Mouse (Mus musculus): Measurements from ENCODE around the gene Ddx28.

The Ddx28 gene

DNA sequence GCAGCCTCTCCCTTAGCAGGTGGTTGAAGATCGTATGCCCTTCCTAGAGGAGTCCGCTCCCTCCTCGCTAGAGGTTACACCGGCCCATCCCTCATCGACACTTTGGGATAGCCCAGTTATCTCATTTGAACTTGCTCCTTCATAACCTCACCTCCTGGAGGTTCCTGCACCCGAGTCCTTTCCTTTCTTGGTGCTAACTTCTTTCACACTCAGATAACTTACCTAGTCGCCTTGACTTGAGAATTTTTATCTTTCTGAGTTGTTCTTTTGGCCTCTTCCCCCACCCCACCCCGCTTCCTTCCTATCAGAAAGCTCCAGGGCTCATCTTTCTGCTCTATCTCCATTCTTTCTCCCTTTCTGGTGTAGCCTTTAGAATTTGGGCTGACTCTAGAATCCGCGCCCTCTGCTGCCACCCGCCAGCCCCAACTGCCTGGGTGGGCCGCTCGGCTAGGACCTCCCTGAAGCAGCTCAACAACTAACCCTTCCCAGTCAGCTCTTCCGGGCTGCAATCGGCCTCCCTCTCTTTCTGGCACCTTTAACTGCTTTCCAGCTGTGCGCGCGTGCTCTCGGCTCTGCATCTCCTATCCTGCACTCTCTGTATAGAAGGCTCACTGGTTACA lies 44.9 kb downstream of the Ddx28 start:
- no peak for DNase-seq (ENCODE audit: low read depth, low spot score)

DNA sequence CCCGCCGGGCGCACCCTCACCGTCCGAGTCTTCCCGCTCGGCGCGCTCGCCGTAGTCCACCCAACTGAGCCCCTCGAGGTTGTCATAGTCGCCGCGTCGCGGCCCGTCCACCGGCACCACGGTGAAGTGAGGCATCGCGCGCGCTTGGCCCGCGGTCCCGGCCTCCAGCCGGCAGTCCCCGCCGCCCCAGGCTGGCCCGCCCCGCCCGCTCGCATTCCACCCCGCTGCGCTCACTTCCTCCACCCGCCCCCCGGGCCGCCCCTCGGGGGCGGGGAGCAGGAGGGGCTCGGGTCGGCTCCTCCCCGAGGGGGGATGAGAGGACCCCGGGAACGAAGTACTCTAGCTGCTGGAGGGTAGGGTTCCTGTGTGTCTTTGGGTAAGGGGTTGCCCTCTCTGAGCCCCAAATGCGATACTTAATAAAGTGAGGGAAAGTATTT lies 45.8 kb downstream of the Ddx28 start, which contains the start of gene Slc12a4:
Slc12a4 (minus strand) TSS at position 193 of the 437 bp plus-strand sequence.
- DNase-seq (ENCODE audit: low read depth, low spot score) = no peak

DNA sequence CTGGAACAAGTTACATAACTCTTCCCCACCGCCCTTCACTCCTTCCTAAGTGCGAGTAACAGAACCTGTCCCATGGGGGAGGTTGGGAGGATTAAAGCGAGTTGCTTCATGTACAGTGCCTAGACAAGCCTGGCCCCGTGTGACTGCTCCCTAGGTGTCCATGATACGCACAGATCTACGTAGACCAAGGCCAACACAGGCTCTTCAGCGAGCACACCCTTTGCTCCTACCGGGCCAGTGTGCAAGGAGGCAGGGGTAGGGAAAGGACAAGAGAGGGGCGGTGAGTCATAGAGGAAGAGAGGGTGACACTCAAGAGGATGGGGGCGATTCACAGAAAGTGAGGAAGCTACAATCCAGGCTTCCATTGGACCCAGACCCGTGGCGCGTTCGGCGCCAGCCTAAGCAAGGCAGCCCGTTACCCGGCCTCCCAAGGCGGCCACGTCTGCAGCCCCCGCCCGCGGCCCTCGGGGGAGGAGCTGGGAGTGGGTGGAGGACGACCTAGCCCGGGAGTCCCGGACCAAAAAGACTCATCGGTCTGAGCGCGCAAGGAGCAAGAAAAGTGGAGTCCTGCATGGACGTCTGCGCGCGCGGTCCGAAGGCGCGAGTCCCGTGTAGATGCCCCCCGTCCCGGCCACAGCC lies 46.3 kb downstream of the Ddx28 start:
- peak; percentile 56 for DNase-seq (ENCODE audit: low read depth, low spot score)

DNA sequence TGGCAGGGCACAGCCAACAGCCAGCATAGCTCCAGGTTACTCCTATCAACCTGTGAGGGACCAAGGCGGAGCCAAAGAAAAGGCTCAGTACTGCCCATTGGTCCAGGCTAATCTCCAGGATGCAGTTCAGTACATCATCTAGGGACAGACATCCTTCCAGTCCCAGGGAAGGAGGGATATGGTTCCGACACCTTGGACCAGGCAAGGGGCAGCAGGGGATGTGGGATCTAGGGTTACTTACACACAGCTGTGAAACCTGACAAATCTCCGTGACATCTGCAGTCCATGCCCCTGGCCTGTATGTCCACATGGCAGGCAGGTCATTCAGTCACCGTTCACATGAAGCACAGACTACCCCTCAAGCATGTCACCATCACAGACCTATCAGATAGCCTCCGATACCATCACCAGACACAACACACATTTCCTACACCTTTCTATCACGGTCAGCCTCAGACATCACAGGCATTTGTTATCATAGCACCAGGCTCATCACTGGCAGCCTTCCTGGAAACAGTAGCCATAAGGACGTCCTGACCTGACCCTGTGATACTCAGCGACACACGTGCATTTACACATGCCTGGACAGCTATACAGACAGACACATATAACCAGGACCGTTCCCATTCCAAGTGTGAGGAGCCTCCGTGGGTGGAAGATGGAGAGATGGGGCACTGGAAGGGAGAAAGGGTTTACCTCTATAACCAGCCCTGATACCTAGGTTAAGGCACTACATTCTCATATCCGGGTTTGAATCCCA lies 47.0 kb downstream of the Ddx28 start:
- no peak for DNase-seq (ENCODE audit: low read depth, low spot score)

DNA sequence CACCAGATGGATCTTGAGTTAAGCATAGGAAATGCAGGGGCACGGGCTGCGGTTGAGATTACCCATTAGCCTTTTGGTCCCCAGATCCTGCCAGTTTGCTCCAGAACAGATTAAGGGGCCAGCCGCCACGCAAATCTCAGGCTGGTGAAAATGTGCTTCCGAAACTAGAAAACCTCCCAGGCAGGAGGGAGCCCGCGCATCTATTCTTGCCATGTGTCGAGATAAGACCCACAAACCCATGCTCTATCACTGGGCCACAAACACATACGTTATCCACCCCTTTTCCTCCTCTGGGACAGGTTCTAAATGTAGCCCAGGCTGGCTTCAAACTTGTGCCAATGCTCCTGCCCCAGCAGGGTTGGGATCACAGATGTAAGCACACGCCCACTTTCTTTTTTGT lies 50.1 kb downstream of the Ddx28 start:
- DNase-seq (ENCODE audit: low read depth, low spot score) = no peak

DNA sequence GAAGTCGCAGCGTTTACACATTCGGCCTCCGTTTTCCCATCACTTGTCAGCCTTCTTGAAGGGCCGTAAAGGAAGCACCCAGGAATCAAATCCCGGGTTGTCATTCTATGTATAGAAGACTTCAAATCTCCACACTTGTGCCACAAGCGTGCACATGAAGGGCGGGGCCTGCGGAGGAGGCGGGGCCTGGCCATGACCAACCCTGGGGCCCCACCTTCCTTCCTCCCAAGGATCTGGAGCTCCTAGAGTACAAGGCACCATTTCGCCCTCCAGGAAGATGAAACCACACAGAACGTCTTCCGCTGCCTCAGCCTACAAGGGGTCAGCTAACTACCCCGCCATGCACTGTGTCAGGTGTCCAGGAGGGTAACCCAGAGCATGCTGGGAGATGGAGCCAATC lies 50.6 kb downstream of the Ddx28 start:
- no peak for DNase-seq (ENCODE audit: low read depth, low spot score)
